Mouse (Mus musculus) E14TG2a.4 (cell line): ENCODE data around the gene Pou2f2.
"Not testable (repeated sequence)": the region's sequence is repeated elsewhere in the genome, so short reads cannot be mapped to it uniquely, and the experiment has no call there.

Experiments
- H3K27me3 ChIP-seq: 2 replicates; pipeline ENCODE4 v1.6.1; 2014; ENCODE audit warnings: low read length, control low read depth; ENCODE audit not compliant: insufficient read depth
- H3K36me3 ChIP-seq: 2 replicates; pipeline ENCODE4 v1.6.1; 2014; ENCODE audit warnings: low read length, control low read depth; ENCODE audit not compliant: insufficient read depth
- H3K4me1 ChIP-seq: replicated peaks from 2 replicates; pipeline ENCODE4 v1.6.1; 2014; ENCODE audit warnings: low read depth, low read length, control low read depth
- H3K4me3 ChIP-seq: replicated peaks from 2 replicates; pipeline ENCODE4 v1.5.1; 2014; ENCODE audit warnings: mild to moderate bottlenecking, low read length
- H3K9me3 ChIP-seq: 2 replicates; pipeline ENCODE4 v1.6.1; 2014; ENCODE audit warnings: low read length, control low read depth
- CTCF ChIP-seq: conservative IDR thresholded peaks from 2 replicates; pipeline ENCODE4 v1.5.1; 2014; ENCODE audit warnings: low read length
- NANOG ChIP-seq: IDR thresholded peaks from 2 replicates; pipeline ENCODE4 v1.6.1; 2014; ENCODE audit warnings: borderline replicate concordance, low read length, mixed read lengths
- POU5F1 ChIP-seq: IDR thresholded peaks from 2 replicates; pipeline ENCODE4 v1.6.1; 2014; ENCODE audit warnings: low read length, borderline replicate concordance

Gene Pou2f2

GRCm38 (mm10) chr7:25058394-25058793, 121.1 kb downstream of the Pou2f2 start:
- Histone ChIP-seq H3K4me3 (peak overlapping the region; percentile 51), H3K4me1 (peaks cover 10% of the 10 kb centered on the region), H3K36me3 (peaks cover 60% of the 10 kb centered on the region), H3K9me3 (no peaks in the 10 kb centered on the region), H3K27me3 (no peaks in the 10 kb centered on the region)
- no peak for TF ChIP-seq NANOG
- TF ChIP-seq CTCF = no peak
- TF ChIP-seq POU5F1 = no peak

- H3K9me3 ChIP-seq = no peaks in the 10 kb centered on the region
- H3K27me3 ChIP-seq = no peaks in the 10 kb centered on the region
- peak overlapping the region; percentile 51; the same call in 1 of the 2 replicates for H3K4me3 ChIP-seq
- TF ChIP-seq POU5F1 = no peak
- no peak for TF ChIP-seq NANOG
- TF ChIP-seq CTCF = no peak
- peaks cover 54% of the 10 kb centered on the region for H3K36me3 ChIP-seq
- H3K4me1 ChIP-seq = peaks cover 10% of the 10 kb centered on the region
Observed at GRCm38 (mm10) chr7:25057888-25058287, 121.6 kb downstream of the Pou2f2 start.

- no peaks in the 10 kb centered on the region for H3K27me3 ChIP-seq
- peaks cover 10% of the 10 kb centered on the region for H3K4me1 ChIP-seq
- TF ChIP-seq NANOG = no peak
- TF ChIP-seq CTCF = no peak
- no peak for TF ChIP-seq POU5F1
- no peaks in the 10 kb centered on the region for H3K9me3 ChIP-seq
- peaks cover 50% of the 10 kb centered on the region for H3K36me3 ChIP-seq
- no peak overlapping the region for H3K4me3 ChIP-seq
Observed at GRCm38 (mm10) chr7:25056951-25057350, 122.6 kb downstream of the Pou2f2 start.

GRCm38 (mm10) chr7:25052587-25052986, 126.9 kb downstream of the Pou2f2 start:
- Histone ChIP-seq H3K36me3 (peaks cover 29% of the 10 kb centered on the region; the same call in 1 of the 2 replicates), H3K4me1 (peaks cover 7% of the 10 kb centered on the region), H3K4me3 (no peak overlapping the region), H3K27me3 (no peaks in the 10 kb centered on the region), H3K9me3 (no peaks in the 10 kb centered on the region)
- TF ChIP-seq CTCF = no peak
- TF ChIP-seq POU5F1 = no peak

- Histone ChIP-seq H3K27me3 (no peaks in the 10 kb centered on the region), H3K4me1 (peaks cover 30% of the 10 kb centered on the region), H3K36me3 (peaks cover 9% of the 10 kb centered on the region; the same call in 1 of the 2 replicates), H3K4me3 (no peak overlapping the region), H3K9me3 (no peaks in the 10 kb centered on the region)
- TF ChIP-seq NANOG = no peak
- no peak for TF ChIP-seq POU5F1
- TF ChIP-seq CTCF = no peak
Observed at GRCm38 (mm10) chr7:25049295-25049930, 130.1 kb downstream of the Pou2f2 start.

GRCm38 (mm10) chr7:25047363-25047762, 132.2 kb downstream of the Pou2f2 start:
- TF ChIP-seq NANOG (no peak), POU5F1 (no peak), CTCF (no peak)
- no peaks in the 10 kb centered on the region for H3K27me3 ChIP-seq
- H3K9me3 ChIP-seq = no peaks in the 10 kb centered on the region
- no peak overlapping the region for H3K4me3 ChIP-seq
- H3K4me1 ChIP-seq = peaks cover 51% of the 10 kb centered on the region
- peaks cover 7% of the 10 kb centered on the region; the same call in 1 of the 2 replicates for H3K36me3 ChIP-seq

GRCm38 (mm10) chr7:25044599-25044998, 134.9 kb downstream of the Pou2f2 start:
- H3K27me3 ChIP-seq, H3K9me3 ChIP-seq: not testable (repeated sequence)
- H3K4me3 ChIP-seq = peak overlapping the region; percentile 17; the same call in 1 of the 2 replicates

GRCm38 (mm10) chr7:25041921-25042320, 137.6 kb downstream of the Pou2f2 start:
- Histone ChIP-seq H3K36me3 (peaks cover 7% of the 10 kb centered on the region; the same call in 1 of the 2 replicates), H3K4me3 (no peak overlapping the region), H3K4me1 (peaks cover 50% of the 10 kb centered on the region), H3K9me3 (no peaks in the 10 kb centered on the region), H3K27me3 (peaks cover 3% of the 10 kb centered on the region; the same call in 1 of the 2 replicates)
- TF ChIP-seq POU5F1 = no peak
- no peak for TF ChIP-seq CTCF
- TF ChIP-seq NANOG = no peak

More at GRCm38 (mm10) chr7:25044599-25044998, 134.9 kb downstream of the Pou2f2 start:
- H3K36me3 ChIP-seq = not testable (repeated sequence)
- H3K4me1 ChIP-seq = peaks cover 50% of the 10 kb centered on the region
